Mouse (Mus musculus) G1E (cell line): Measurements from ENCODE around the gene Efcab9.

ENCODE experiments used
- CTCF ChIP-seq: IDR thresholded peaks from 2 replicates; pipeline ENCODE4 v1.5.1; 2012; ENCODE audit warnings: low read depth, low read length, inconsistent platforms, mixed read lengths
- GATA1 ChIP-seq: IDR thresholded peaks from 2 replicates; pipeline ENCODE4 v1.6.1; 2012; ENCODE audit warnings: borderline replicate concordance, low read length, inconsistent platforms, mixed read lengths

- TF ChIP-seq CTCF (no peak), GATA1 (no peak)
Observed at GRCm38 (mm10) chr11:32516916-32517712, 14.8 kb downstream of the Efcab9 start.
